10 mouse cellular contexts compared by ENCODE assay signal in the genomic region with DNA sequence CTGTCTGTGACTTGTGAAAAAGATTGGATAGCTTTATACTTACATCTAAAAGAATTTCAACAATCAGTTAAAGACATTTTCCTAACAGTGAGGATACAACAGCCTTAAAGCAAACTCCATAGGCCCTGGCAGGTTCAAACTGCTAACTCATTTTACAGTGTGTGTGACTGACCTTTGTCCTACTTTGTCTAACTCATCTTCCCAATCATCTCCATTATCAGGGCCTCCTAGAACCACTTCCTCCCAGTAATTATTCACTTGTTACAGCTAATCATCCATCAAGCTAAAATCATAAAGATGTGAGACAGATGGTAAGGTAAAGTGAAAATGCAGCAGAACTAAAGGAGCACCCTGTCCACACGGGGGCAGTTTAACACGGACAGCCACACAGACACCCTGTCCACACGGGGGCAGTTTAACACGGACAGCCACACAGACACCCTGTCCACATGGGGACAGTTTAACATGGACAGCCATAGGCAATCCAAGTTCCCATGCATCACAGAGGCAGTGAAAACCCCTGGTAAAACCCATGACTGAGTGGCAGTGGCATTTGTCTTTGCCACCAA. TPM values are rescaled to one million over a fixed set of nuclear protein-coding genes. Genes with fewer than 3 reads are reported as not detected.
DNase-seq lines count a peak whose midpoint lies in the region; ATAC-seq and TF ChIP-seq lines count a peak whose summit lies in the region.
"Had no signal": no experiment of that assay in that cellular context is flagged by ENCODE, and none has a peak within 500 bp of the region (broad histone marks: within the 10 kb centered on the region; RNA-seq: fewer than 3 reads in every experiment).

No protein-coding gene starts in this region.

- no peaks in the 10 kb centered on the region for H3K27me3 ChIP-seq in cerebellum, adult 2 months (ENCODE audit: control insufficient read depth, insufficient read depth, low read length)
- no peaks in the 10 kb centered on the region for H3K27me3 ChIP-seq in intestine, postnatal 0 days (replicated peaks; ENCODE audit: control insufficient read depth, insufficient read depth, low read length)
- no peaks in the 10 kb centered on the region for H3K27me3 ChIP-seq in small intestine, adult 2 months (ENCODE audit: control insufficient read depth, insufficient read depth, low read length)
- H3K27me3 ChIP-seq in forebrain, embryonic 16.5 days (replicated peaks; ENCODE audit: control insufficient read depth, insufficient read depth, low read length): no peaks in the 10 kb centered on the region
- H3K27me3 ChIP-seq in heart, embryonic 10.5 days (ENCODE audit: insufficient read depth, poor library complexity, severe bottlenecking): no peaks in the 10 kb centered on the region
- H3K27me3 ChIP-seq: embryonic facial prominence, embryonic 15.5 days had no signal

- no peak overlapping the region for H3K27ac ChIP-seq in cerebellum, adult 2 months (ENCODE audit: insufficient read depth, low read length)
- H3K27ac ChIP-seq in intestine, postnatal 0 days (ENCODE audit: low read depth, low read length): no peak overlapping the region
- H3K27ac ChIP-seq in small intestine, adult 2 months (ENCODE audit: insufficient read depth, low read depth, low read length): no peak overlapping the region
- no peak overlapping the region for H3K27ac ChIP-seq in forebrain, embryonic 16.5 days (ENCODE audit: low read length)
- no peak overlapping the region for H3K27ac ChIP-seq in heart, embryonic 10.5 days
- H3K27ac ChIP-seq: embryonic facial prominence, embryonic 15.5 days had no signal

- no peaks in the 10 kb centered on the region for H3K4me1 ChIP-seq in cerebellum, adult 2 months (ENCODE audit: control insufficient read depth, insufficient read depth, low read length)
- H3K4me1 ChIP-seq in intestine, postnatal 0 days (replicated peaks; ENCODE audit: control insufficient read depth, insufficient read depth, low read length): 0 out of 2 replicates have a peak, but pooled peaks cover 6% of the 10 kb centered on the region
- peaks cover 5% of the 10 kb centered on the region; the same call in 1 of the 2 replicates for H3K4me1 ChIP-seq in small intestine, adult 2 months (ENCODE audit: control insufficient read depth, insufficient read depth, insufficient read length, low read length)
- peaks cover 2% of the 10 kb centered on the region; the same call in 1 of the 2 replicates for H3K4me1 ChIP-seq in forebrain, embryonic 16.5 days (replicated peaks; ENCODE audit: control insufficient read depth, insufficient read depth, low read length)
- peaks cover 12% of the 10 kb centered on the region; the same call in 1 of the 2 replicates for H3K4me1 ChIP-seq in heart, embryonic 10.5 days

- no peak for DNase-seq in cerebellum, adult 2 months
- no peak for DNase-seq in cerebellum, adult 9-11 months
- peak; percentile 24 for DNase-seq in ovary, postnatal 36 days (ENCODE audit: low spot score)
- DNase-seq in ovary, postnatal 14 days (ENCODE audit: low spot score): no peak
- no peak for DNase-seq in heart, embryonic 10.5 days (ENCODE audit: low spot score)
- DNase-seq: right cerebral cortex, postnatal 14 days had no signal

- TF ChIP-seq CTCF in cerebellum, adult 2 months (IDR thresholded peaks at IDR 0.05; ENCODE audit: borderline replicate concordance, insufficient read depth, low read depth, low read length): peak; percentile 19; the same call in 1 of the 2 replicates
- TF ChIP-seq CTCF in intestine, postnatal 0 days (IDR thresholded peaks at IDR 0.05; ENCODE audit: low read depth): peak; percentile 92
- peak; percentile 85; the same call in 1 of the 2 replicates for TF ChIP-seq CTCF in small intestine, adult 2 months (IDR thresholded peaks at IDR 0.05; ENCODE audit: extremely low read depth, insufficient read length, insufficient replicate concordance, low read depth, low read length)

- ATAC-seq in intestine, postnatal 0 days: peak; percentile 78
- ATAC-seq in forebrain, embryonic 16.5 days: no peak

- H3K4me2 ChIP-seq in intestine, postnatal 0 days (replicated peaks; ENCODE audit: low read depth): no peak overlapping the region
- no peak overlapping the region for H3K4me2 ChIP-seq in forebrain, embryonic 16.5 days (ENCODE audit: low read length)
- H3K4me2 ChIP-seq: embryonic facial prominence, embryonic 15.5 days had no signal

- no peak overlapping the region for H3K4me3 ChIP-seq in cerebellum, adult 2 months (replicated peaks; ENCODE audit: insufficient read depth, low read depth, low read length)
- no peak overlapping the region for H3K4me3 ChIP-seq in intestine, postnatal 0 days (ENCODE audit: low read depth, low read length)
- H3K4me3 ChIP-seq in small intestine, adult 2 months (ENCODE audit: low read depth, low read length): no peak overlapping the region
- no peak overlapping the region for H3K4me3 ChIP-seq in forebrain, embryonic 16.5 days (replicated peaks; ENCODE audit: low read length)
- H3K4me3 ChIP-seq in heart, embryonic 10.5 days: no peak overlapping the region
- H3K4me3 ChIP-seq: embryonic facial prominence, embryonic 15.5 days had no signal

- no peaks in the 10 kb centered on the region for H3K9me3 ChIP-seq in intestine, postnatal 0 days (ENCODE audit: control insufficient read depth)
- H3K9me3 ChIP-seq in forebrain, embryonic 16.5 days (ENCODE audit: control insufficient read depth, low read length): no peaks in the 10 kb centered on the region
- no peaks in the 10 kb centered on the region for H3K9me3 ChIP-seq in heart, embryonic 10.5 days
- H3K9me3 ChIP-seq: embryonic facial prominence, embryonic 15.5 days had no signal

- 45% methylated on average over 4 of the region's 4 CpGs for WGBS in cerebellum, adult 2 months
- 15% methylated on average over 4 of the region's 4 CpGs for WGBS in intestine, postnatal 0 days
- WGBS in small intestine, adult 2 months: 8% methylated on average over 4 of the region's 4 CpGs
- 49% methylated on average over 4 of the region's 4 CpGs for WGBS in forebrain, embryonic 16.5 days
- 50% methylated on average over 4 of the region's 4 CpGs for WGBS in heart, embryonic 10.5 days

- H3K9ac ChIP-seq in intestine, postnatal 0 days (ENCODE audit: low read depth, low read length): no peak overlapping the region
- no peak overlapping the region for H3K9ac ChIP-seq in forebrain, embryonic 16.5 days (replicated peaks; ENCODE audit: low read depth, low read length)
- H3K9ac ChIP-seq: embryonic facial prominence, embryonic 15.5 days had no signal

- no peak for TF ChIP-seq POLR2A in cerebellum, adult 2 months (IDR thresholded peaks at IDR 0.05; ENCODE audit: borderline replicate concordance, insufficient read depth, low read length)
- no peak for TF ChIP-seq POLR2A in small intestine, adult 2 months (IDR thresholded peaks at IDR 0.05; ENCODE audit: low read depth, low read length)

- 0 out of 2 replicates have a peak, but pooled peaks cover 3% of the 10 kb centered on the region for H3K36me3 ChIP-seq in intestine, postnatal 0 days (ENCODE audit: control insufficient read depth, insufficient read depth)
- H3K36me3 ChIP-seq in small intestine, adult 2 months (ENCODE audit: control insufficient read depth, insufficient read depth, low read length): peaks cover 7% of the 10 kb centered on the region
- no peaks in the 10 kb centered on the region for H3K36me3 ChIP-seq in forebrain, embryonic 16.5 days (ENCODE audit: control insufficient read depth, insufficient read depth)
- no peaks in the 10 kb centered on the region for H3K36me3 ChIP-seq in heart, embryonic 10.5 days

RNA-seq across cellular contexts. Expression of gene Angptl1, which starts 23.2 kb away (rescaled TPM):
- polyA plus RNA-seq in cerebellum, adult 2 months (2012; rRNA removed): 0.28 and 0.32 TPM in 2 replicates
- polyA plus RNA-seq in intestine, postnatal 0 days (2015; fragmentation: Nextera tagmentation; extraction: Ambion mirVana): 18.8 and 20.9 TPM in 2 replicates
- polyA plus RNA-seq in small intestine, adult 2 months (2012; rRNA removed): 1.0 and 3.0 TPM in 2 replicates
- polyA plus RNA-seq in forebrain, embryonic 16.5 days (2015; fragmentation: Nextera tagmentation; extraction: Ambion mirVana): 0.87 and 1.5 TPM in 2 replicates
- 0.79 and 1.9 TPM in 2 replicates for polyA plus RNA-seq in heart, embryonic 10.5 days (2016; fragmentation: Nextera tagmentation; extraction: Ambion mirVana)

Comparison
In these comparisons a context has a peak if more than half of its experiments do, and no peak if none do; other contexts are left out.
1. CTCF ChIP-seq: peak in every context shown above with its lines; median percentile 92 in intestine, postnatal 0 days; 85 in small intestine, adult 2 months; 19 in cerebellum, adult 2 months.